Mouse (Mus musculus) lung, embryonic 14.5 days (tissue): ENCODE data around the gene Adgrd1. TPM values are rescaled to one million over a fixed set of nuclear protein-coding genes. Genes with fewer than 3 reads are reported as not detected.

Source experiments
- ATAC-seq: fragments of 200-750 bp; cut with Nextera tagmentation; 2 replicates; pipeline ENCODE4 v1.8.0; 2017; ENCODE audit warnings: mild to moderate bottlenecking, moderate TSS enrichment, moderate library complexity; ENCODE audit not compliant: insufficient read depth
- DNase-seq: peaks from one replicate; pipeline ENCODE4 v3.0.0-alpha.2; 2015
- H3K27ac ChIP-seq: fragments of 300-500 bp; sonication (generic); 2 replicates; pipeline ENCODE4 v1.5.1; 2014; ENCODE audit warnings: low read depth, mild to moderate bottlenecking, moderate library complexity
- H3K27me3 ChIP-seq: fragments of 300-500 bp; sonication (generic); 2 replicates; pipeline ENCODE4 v1.6.1; 2014; ENCODE audit warnings: low read length, control low read depth; ENCODE audit not compliant: insufficient read depth
- H3K36me3 ChIP-seq: fragments of 300-500 bp; sonication (generic); 2 replicates; pipeline ENCODE4 v1.6.1; 2014; ENCODE audit warnings: control low read depth; ENCODE audit not compliant: insufficient read depth
- H3K4me1 ChIP-seq: fragments of 300-500 bp; sonication (generic); 2 replicates; pipeline ENCODE4 v1.6.1; 2014; ENCODE audit warnings: antibody characterized with exemption, control low read depth; ENCODE audit not compliant: insufficient read depth
- H3K4me2 ChIP-seq: fragments of 300-500 bp; sonication (generic); 2 replicates; pipeline ENCODE4 v1.6.1; 2014; ENCODE audit warnings: mild to moderate bottlenecking
- H3K4me3 ChIP-seq: fragments of 300-500 bp; sonication (generic); 2 replicates; pipeline ENCODE4 v1.5.1; 2014; ENCODE audit warnings: low read depth, low read length
- H3K9ac ChIP-seq: fragments of 300-500 bp; sonication (generic); 2 replicates; pipeline ENCODE4 v1.6.1; 2014
- H3K9me3 ChIP-seq: fragments of 300-500 bp; sonication (generic); 2 replicates; pipeline ENCODE4 v1.6.1; 2016; ENCODE audit warnings: low read depth, low read length, control low read depth
- CTCF ChIP-seq: IDR thresholded peaks from 2 replicates; pipeline ENCODE4 v1.5.1; 2016; ENCODE audit warnings: antibody characterized with exemption, low read depth
- WGBS: fragments of 180-500 bp; shearing (Covaris S2); extraction: QIAGEN DNeasy Blood & Tissue Kit; methylation state at CpG from one replicate; pipeline ENCODE4 v1.1.7; 2014; 5-methylcytosine and 5-hydroxymethylcytosine counted together
- polyA plus RNA-seq: library from polyadenylated mRNA; unstranded; fragments of >200 nt; fragmentation: Nextera tagmentation; extraction: Ambion mirVana; gene quantifications from 2 replicates; pipeline ENCODE4 v1.2.1, GENCODE M21; 2014

The Adgrd1 gene
- polyA plus RNA-seq, 1 experiment from 2014 or later = 0.47 TPM

DNA sequence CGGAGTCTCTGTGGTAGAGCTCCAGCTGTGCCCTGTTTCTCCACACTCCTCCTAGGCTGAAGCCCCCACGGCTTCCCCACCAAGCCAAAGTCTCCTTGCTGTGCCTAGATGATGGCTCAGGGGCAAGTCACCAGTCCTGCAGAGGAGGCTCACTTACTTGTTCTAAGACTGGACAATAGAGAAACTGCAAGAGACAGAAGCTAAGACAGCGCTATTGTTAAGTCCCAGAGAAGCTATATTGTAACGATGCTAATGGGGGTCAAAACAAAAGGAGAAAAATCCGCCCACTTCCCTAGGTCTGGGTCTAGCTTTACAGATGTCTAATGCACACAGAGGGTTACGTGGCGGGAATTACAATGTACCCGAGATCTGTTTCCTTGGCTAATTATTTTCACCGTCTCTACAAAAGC, 59.4 kb downstream of the Adgrd1 start:
- H3K4me1 ChIP-seq = no peaks in the 10 kb centered on the region
- no peak overlapping the region for H3K4me3 ChIP-seq
- TF ChIP-seq CTCF = no peak
- H3K27ac ChIP-seq = no peak overlapping the region
- H3K36me3 ChIP-seq = no peaks in the 10 kb centered on the region
- H3K4me2 ChIP-seq = no peak overlapping the region
- peak; percentile 80; the same call in 1 of the 2 replicates for ATAC-seq
- H3K9me3 ChIP-seq = no peaks in the 10 kb centered on the region
- DNase-seq = peak; percentile 70
- H3K27me3 ChIP-seq = no peaks in the 10 kb centered on the region
- 21% methylated on average over 9 of the region's 9 CpGs for WGBS
- no peak overlapping the region for H3K9ac ChIP-seq

- no peak for ATAC-seq
- peaks cover 19% of the 10 kb centered on the region for H3K4me1 ChIP-seq
- H3K36me3 ChIP-seq = no peaks in the 10 kb centered on the region
- no peaks in the 10 kb centered on the region for H3K9me3 ChIP-seq
- peak; percentile 36 for TF ChIP-seq CTCF
- no peak overlapping the region for H3K27ac ChIP-seq
- H3K27me3 ChIP-seq = no peaks in the 10 kb centered on the region
- no peak overlapping the region for H3K4me2 ChIP-seq
- DNase-seq = no peak
- no peak overlapping the region for H3K4me3 ChIP-seq
- H3K9ac ChIP-seq = no peak overlapping the region
- 71% methylated on average over 11 of the region's 11 CpGs for WGBS
Observed at GRCm38 (mm10) chr5:129161372-129162051, 65.0 kb downstream of the Adgrd1 start.

DNA sequence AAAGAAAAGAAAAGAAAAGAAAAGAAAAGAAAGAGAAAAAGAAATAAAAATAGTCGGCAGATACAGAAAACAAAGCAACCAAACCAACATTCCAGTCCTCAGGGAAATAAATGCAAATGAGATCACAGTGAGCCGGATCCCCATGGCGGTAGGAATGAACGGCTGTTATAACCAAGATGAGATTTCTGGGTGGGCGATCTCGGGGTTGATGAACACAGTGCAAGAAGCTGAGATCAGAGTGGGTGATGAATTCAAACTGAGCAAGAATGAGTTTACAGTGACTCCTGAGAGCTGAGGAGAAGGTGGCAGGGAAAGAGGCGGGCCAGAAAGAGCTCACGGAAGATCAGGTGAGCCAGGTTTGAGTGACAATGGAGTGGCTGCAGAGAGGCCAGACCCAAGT, 66.9 kb downstream of the Adgrd1 start:
- ATAC-seq = no peak
- H3K9ac ChIP-seq = no peak overlapping the region
- no peak overlapping the region for H3K4me2 ChIP-seq
- no peak for TF ChIP-seq CTCF
- peaks cover 23% of the 10 kb centered on the region for H3K4me1 ChIP-seq
- no peaks in the 10 kb centered on the region for H3K27me3 ChIP-seq
- H3K27ac ChIP-seq = no peak overlapping the region
- no peaks in the 10 kb centered on the region for H3K36me3 ChIP-seq
- no peak overlapping the region for H3K4me3 ChIP-seq
- 70% methylated on average over 8 of the region's 8 CpGs for WGBS
- no peaks in the 10 kb centered on the region for H3K9me3 ChIP-seq
- no peak for DNase-seq

- WGBS = 11% methylated on average over 10 of the region's 10 CpGs
- no peak for TF ChIP-seq CTCF
- Histone ChIP-seq H3K27me3 (no peaks in the 10 kb centered on the region), H3K4me1 (peaks cover 23% of the 10 kb centered on the region), H3K36me3 (no peaks in the 10 kb centered on the region), H3K9me3 (no peaks in the 10 kb centered on the region), H3K27ac (peak overlapping the region; percentile 82), H3K4me3 (no peak overlapping the region), H3K9ac (no peak overlapping the region), H3K4me2 (no peak overlapping the region)
- ATAC-seq (no peak), DNase-seq (peak; percentile 56)
Observed at GRCm38 (mm10) chr5:129164091-129164490, 67.5 kb downstream of the Adgrd1 start.

GRCm38 (mm10) chr5:129164911-129165584, 68.5 kb downstream of the Adgrd1 start:
- TF ChIP-seq CTCF = no peak
- ATAC-seq (peak; percentile 76), DNase-seq (peak; percentile 70)
- Histone ChIP-seq H3K4me1 (peaks cover 23% of the 10 kb centered on the region), H3K27ac (peak overlapping the region; percentile 82), H3K36me3 (no peaks in the 10 kb centered on the region), H3K9ac (no peak overlapping the region), H3K27me3 (no peaks in the 10 kb centered on the region), H3K4me2 (0 out of 2 replicates have a peak overlapping the region, but pooled peaks have one; percentile 7), H3K4me3 (no peak overlapping the region), H3K9me3 (no peaks in the 10 kb centered on the region)
- 59% methylated on average over 10 of the region's 10 CpGs for WGBS

- Histone ChIP-seq H3K27me3 (no peaks in the 10 kb centered on the region), H3K4me1 (peaks cover 23% of the 10 kb centered on the region), H3K36me3 (no peaks in the 10 kb centered on the region), H3K9ac (no peak overlapping the region), H3K4me3 (no peak overlapping the region), H3K27ac (peak overlapping the region; percentile 82), H3K9me3 (no peaks in the 10 kb centered on the region), H3K4me2 (no peak overlapping the region)
- TF ChIP-seq CTCF = no peak
- 35% methylated on average over 7 of the region's 7 CpGs for WGBS
- DNase-seq = peak; percentile 79
- ATAC-seq = peak; percentile 77
Observed at GRCm38 (mm10) chr5:129165595-129165994, 69.0 kb downstream of the Adgrd1 start.

- H3K27me3 ChIP-seq = no peaks in the 10 kb centered on the region
- WGBS = 30% methylated on average over 5 of the region's 5 CpGs
- H3K36me3 ChIP-seq = no peaks in the 10 kb centered on the region
- TF ChIP-seq CTCF = no peak
- H3K9ac ChIP-seq = no peak overlapping the region
- no peak overlapping the region for H3K4me2 ChIP-seq
- H3K27ac ChIP-seq = no peak overlapping the region
- H3K9me3 ChIP-seq = no peaks in the 10 kb centered on the region
- H3K4me1 ChIP-seq = peaks cover 19% of the 10 kb centered on the region
- no peak overlapping the region for H3K4me3 ChIP-seq
- ATAC-seq (no peak), DNase-seq (peak; percentile 15)
Observed at GRCm38 (mm10) chr5:129169090-129169489, 72.5 kb downstream of the Adgrd1 start.
